Mouse (Mus musculus) thymus, adult 2 months (tissue): ENCODE data around the gene Gpr18. TPM values are rescaled to one million over a fixed set of nuclear protein-coding genes. Genes with fewer than 3 reads are reported as not detected.

Experiments used
- DNase-seq: peaks from one replicate; pipeline ENCODE4 v3.0.0; 2021
- H3K27ac ChIP-seq: fragments of 200-500 bp; 2 replicates; pipeline ENCODE4 v1.5.1; 2012; ENCODE audit warnings: low read length, control low read depth; ENCODE audit not compliant: control insufficient read depth, insufficient read depth
- H3K27me3 ChIP-seq: fragments of 200-500 bp; 2 replicates; pipeline ENCODE4 v1.6.1; 2012; ENCODE audit warnings: mild to moderate bottlenecking, low read length, moderate library complexity, mixed read lengths; ENCODE audit not compliant: control insufficient read depth, insufficient read depth
- H3K36me3 ChIP-seq: fragments of 200-500 bp; 2 replicates; pipeline ENCODE4 v1.6.1; 2012; ENCODE audit warnings: mild to moderate bottlenecking, low read length, moderate library complexity; ENCODE audit not compliant: control insufficient read depth, insufficient read depth
- H3K4me1 ChIP-seq: fragments of 200-500 bp; replicated peaks from 2 replicates; pipeline ENCODE4 v1.6.1; 2012; ENCODE audit warnings: low read length; ENCODE audit not compliant: control insufficient read depth, insufficient read depth
- H3K4me3 ChIP-seq: fragments of 200-500 bp; 2 replicates; pipeline ENCODE4 v1.5.1; 2012; ENCODE audit warnings: mild to moderate bottlenecking, low read length, control low read depth, moderate library complexity; ENCODE audit not compliant: control insufficient read depth, insufficient read depth
- CTCF ChIP-seq: fragments of 200-500 bp; IDR thresholded peaks from 2 replicates; pipeline ENCODE4 v1.5.1; 2012; ENCODE audit warnings: mild to moderate bottlenecking, control low read depth, low read length, moderate library complexity, borderline replicate concordance; ENCODE audit not compliant: control insufficient read depth, poor library complexity, insufficient read depth; ENCODE audit errors: extremely low read depth
- POLR2A ChIP-seq: fragments of 200-500 bp; IDR thresholded peaks from 2 replicates; pipeline ENCODE4 v1.6.1; 2012; ENCODE audit warnings: mild to moderate bottlenecking, low read length, control low read depth, moderate library complexity; ENCODE audit not compliant: control insufficient read depth, poor library complexity, insufficient read depth; ENCODE audit errors: extremely low read depth
- WGBS: fragments of 180-500 bp; shearing (Covaris S2); methylation state at CpG from one replicate; pipeline ENCODE4 v1.1.7; 2018; 5-methylcytosine and 5-hydroxymethylcytosine counted together
- polyA plus RNA-seq: library from polyadenylated mRNA; depleted of rRNA; stranded (reverse); fragments of >200 nt; gene quantifications from 2 replicates; pipeline ENCODE4 v1.2.3, GENCODE M21; 2012

Gpr18 gene
- polyA plus RNA-seq, 1 experiment, result 32.8 TPM

GRCm38 (mm10) chr14:121938256-121939191 lies 22.9 kb upstream of the Gpr18 start:
- Histone ChIP-seq H3K27ac (peak overlapping the region; percentile 90), H3K4me3 (no peak overlapping the region), H3K36me3 (0 out of 2 replicates have a peak, but pooled peaks cover 5% of the 10 kb centered on the region), H3K4me1 (peaks cover 17% of the 10 kb centered on the region), H3K27me3 (no peaks in the 10 kb centered on the region)
- TF ChIP-seq POLR2A (no peak), CTCF (no peak)
- no peak for DNase-seq
- 52% methylated on average over 11 of the region's 11 CpGs for WGBS

- 41% methylated on average over 11 of the region's 11 CpGs for WGBS
Observed at GRCm38 (mm10) chr14:121937601-121938255, 22.1 kb upstream of the Gpr18 start.

GRCm38 (mm10) chr14:121936856-121937255 lies 21.3 kb upstream of the Gpr18 start:
- TF ChIP-seq POLR2A (no peak), CTCF (no peak)
- Histone ChIP-seq H3K27ac (no peak overlapping the region), H3K4me1 (peaks cover 28% of the 10 kb centered on the region), H3K27me3 (no peaks in the 10 kb centered on the region), H3K36me3 (0 out of 2 replicates have a peak, but pooled peaks cover 5% of the 10 kb centered on the region), H3K4me3 (no peak overlapping the region)
- WGBS, result 91% methylated on average over 8 of the region's 8 CpGs
- no peak for DNase-seq

More at GRCm38 (mm10) chr14:121937601-121938255, 22.1 kb upstream of the Gpr18 start:
- Histone ChIP-seq H3K4me3 (no peak overlapping the region), H3K27ac (peak overlapping the region; percentile 86), H3K4me1 (peaks cover 22% of the 10 kb centered on the region), H3K36me3 (0 out of 2 replicates have a peak, but pooled peaks cover 5% of the 10 kb centered on the region), H3K27me3 (no peaks in the 10 kb centered on the region)
- TF ChIP-seq POLR2A, result 0 out of 2 replicates have a peak, but pooled peaks have one; percentile 35
- no peak for TF ChIP-seq CTCF
- no peak for DNase-seq

DNA sequence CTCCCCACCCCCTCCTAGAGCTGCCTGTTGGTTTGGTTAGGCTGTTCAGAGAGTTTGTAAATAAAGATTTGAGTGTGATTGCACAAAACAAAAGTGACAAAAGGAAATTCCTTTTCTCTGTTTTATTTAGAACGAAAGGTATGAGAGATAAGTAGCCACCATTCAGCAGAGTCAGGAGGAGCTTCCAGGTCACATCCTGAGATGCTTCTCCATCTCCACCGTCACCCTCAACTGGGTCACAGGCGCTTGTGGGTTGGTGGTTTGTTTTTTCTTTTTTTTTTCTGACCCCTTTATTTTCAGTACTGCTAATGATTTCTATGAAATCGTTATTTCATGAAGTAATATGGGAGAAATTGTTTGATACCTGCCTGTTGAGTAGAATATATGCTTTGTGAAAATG lies 20.8 kb upstream of the Gpr18 start:
- DNase-seq, result no peak
- TF ChIP-seq CTCF (no peak), POLR2A (no peak)
- Histone ChIP-seq H3K27ac (no peak overlapping the region), H3K36me3 (0 out of 2 replicates have a peak, but pooled peaks cover 5% of the 10 kb centered on the region), H3K27me3 (no peaks in the 10 kb centered on the region), H3K4me1 (peaks cover 33% of the 10 kb centered on the region), H3K4me3 (no peak overlapping the region)
- WGBS, result 72% methylated on average over 4 of the region's 4 CpGs

- H3K4me1 ChIP-seq, result peaks cover 38% of the 10 kb centered on the region
- WGBS, result 44% methylated on average over 5 of the region's 5 CpGs
- H3K36me3 ChIP-seq, result 0 out of 2 replicates have a peak, but pooled peaks cover 5% of the 10 kb centered on the region
- no peak overlapping the region for H3K4me3 ChIP-seq
- H3K27me3 ChIP-seq, result no peaks in the 10 kb centered on the region
- no peak for DNase-seq
- H3K27ac ChIP-seq, result no peak overlapping the region
- no peak for TF ChIP-seq CTCF
Observed at GRCm38 (mm10) chr14:121934597-121934946, 19.0 kb upstream of the Gpr18 start.

GRCm38 (mm10) chr14:121933906-121934596 lies 18.5 kb upstream of the Gpr18 start:
- H3K27ac ChIP-seq, result no peak overlapping the region
- WGBS, result 88% methylated on average over 7 of the region's 7 CpGs
- H3K4me1 ChIP-seq, result peaks cover 38% of the 10 kb centered on the region
- DNase-seq, result no peak
- TF ChIP-seq POLR2A, result no peak
- no peak for TF ChIP-seq CTCF
- H3K27me3 ChIP-seq, result no peaks in the 10 kb centered on the region
- no peak overlapping the region for H3K4me3 ChIP-seq
- 0 out of 2 replicates have a peak, but pooled peaks cover 5% of the 10 kb centered on the region for H3K36me3 ChIP-seq
